27 mouse cellular contexts compared by ENCODE assay signal in the genomic region with DNA sequence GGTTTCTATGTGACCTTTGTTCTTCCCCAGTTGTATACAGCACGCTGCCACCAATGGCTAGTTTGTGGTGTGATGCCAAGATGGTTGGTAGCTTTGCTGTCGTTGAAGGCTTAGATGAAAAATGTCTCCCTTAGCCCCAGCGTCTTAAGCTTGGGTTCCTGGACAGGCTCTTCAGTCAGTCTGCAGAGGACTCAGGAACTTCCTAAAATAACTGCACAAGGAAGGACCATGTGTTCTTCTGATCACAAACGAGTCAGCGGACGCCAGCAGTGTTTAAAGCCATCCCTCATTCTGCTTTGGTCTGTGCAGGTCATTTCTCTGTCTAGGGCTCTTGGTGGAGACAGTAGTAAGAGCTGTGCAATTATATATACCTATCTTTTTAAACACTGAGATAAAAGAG. TPM values are rescaled to one million over a fixed set of nuclear protein-coding genes. Genes with fewer than 3 reads are reported as not detected.
DNase-seq lines count a peak whose midpoint lies in the region; ATAC-seq lines count a peak whose summit lies in the region.
"Had no signal": no experiment of that assay in that cellular context is flagged by ENCODE, and none has a peak within 500 bp of the region (broad histone marks: within the 10 kb centered on the region; RNA-seq: fewer than 3 reads in every experiment).

No protein-coding gene starts in this region.

- peaks cover 98% of the 10 kb centered on the region for H3K36me3 ChIP-seq in heart, embryonic 14.5 days (ENCODE audit: control insufficient read depth, insufficient read depth, low read length)
- H3K36me3 ChIP-seq in heart, embryonic 12.5 days = peaks cover 96% of the 10 kb centered on the region
- peaks cover 13% of the 10 kb centered on the region for H3K36me3 ChIP-seq in midbrain, embryonic 11.5 days (ENCODE audit: control insufficient read depth, insufficient read depth, low read length)
- peaks cover 91% of the 10 kb centered on the region for H3K36me3 ChIP-seq in midbrain, embryonic 14.5 days (ENCODE audit: control insufficient read depth, insufficient read depth, low read length)

- no peak overlapping the region for H3K4me2 ChIP-seq in heart, embryonic 14.5 days (ENCODE audit: low read length)
- no peak overlapping the region for H3K4me2 ChIP-seq in heart, embryonic 12.5 days
- no peak overlapping the region for H3K4me2 ChIP-seq in midbrain, embryonic 11.5 days
- H3K4me2 ChIP-seq in midbrain, embryonic 14.5 days (ENCODE audit: low read length) = no peak overlapping the region
- H3K4me2 ChIP-seq: embryonic facial prominence, embryonic 12.5 days; heart, embryonic 13.5 days; hindbrain, embryonic 12.5 days; intestine, embryonic 15.5 days; limb, embryonic 13.5 days; liver, embryonic 11.5 days; midbrain, embryonic 15.5 days; neural tube, embryonic 15.5 days; stomach, embryonic 15.5 days had no signal

- 54% methylated on average over 6 of the region's 6 CpGs for WGBS in heart, embryonic 14.5 days
- 59% methylated on average over 6 of the region's 6 CpGs for WGBS in heart, embryonic 12.5 days
- WGBS in midbrain, embryonic 11.5 days = 92% methylated on average over 6 of the region's 6 CpGs
- 83% methylated on average over 6 of the region's 6 CpGs for WGBS in midbrain, embryonic 14.5 days

- H3K27ac ChIP-seq in heart, embryonic 14.5 days (replicated peaks in 1 of 2; ENCODE audit: control insufficient read depth in 1 of 2, insufficient read depth in 1 of 2, low read depth in 2 of 2, low read length in 2 of 2) = 0 out of 4 replicates have a peak overlapping the region, but pooled peaks of 1 of the 2 experiments have one; percentile 3
- no peak overlapping the region; the same call in 1 of the 2 replicates for H3K27ac ChIP-seq in heart, embryonic 12.5 days (ENCODE audit: poor library complexity, severe bottlenecking)
- H3K27ac ChIP-seq in midbrain, embryonic 11.5 days (ENCODE audit: low read depth, low read length) = no peak overlapping the region
- H3K27ac ChIP-seq in midbrain, embryonic 14.5 days (replicated peaks; ENCODE audit: low read depth, low read length) = no peak overlapping the region
- H3K27ac ChIP-seq: embryonic facial prominence, embryonic 12.5 days; heart, embryonic 13.5 days; hindbrain, embryonic 12.5 days; hindbrain, postnatal 0 days; intestine, embryonic 15.5 days; limb, embryonic 13.5 days; macrophage; midbrain, embryonic 15.5 days; neural tube, embryonic 15.5 days; stomach, embryonic 15.5 days had no signal

- no peak overlapping the region for H3K4me3 ChIP-seq in heart, embryonic 14.5 days (ENCODE audit: control insufficient read depth in 1 of 2, insufficient read depth in 1 of 2, low read depth in 1 of 2, low read length in 2 of 2)
- no peak overlapping the region for H3K4me3 ChIP-seq in heart, embryonic 12.5 days
- no peak overlapping the region for H3K4me3 ChIP-seq in midbrain, embryonic 11.5 days (ENCODE audit: low read depth, low read length)
- H3K4me3 ChIP-seq in midbrain, embryonic 14.5 days (replicated peaks; ENCODE audit: low read depth, low read length) = no peak overlapping the region
- H3K4me3 ChIP-seq: embryonic facial prominence, embryonic 12.5 days; heart, embryonic 13.5 days; hindbrain, embryonic 12.5 days; intestine, embryonic 15.5 days; limb, embryonic 13.5 days; midbrain, embryonic 15.5 days; neural tube, embryonic 15.5 days; stomach, embryonic 15.5 days had no signal

- ATAC-seq in frontal cortex, adult (ENCODE audit: low TSS enrichment) = peak; percentile 57
- no peak for ATAC-seq in heart, embryonic 14.5 days (ENCODE audit: insufficient number of reproducible peaks, insufficient read depth, low FRiP score, low read depth)
- ATAC-seq in heart, embryonic 12.5 days (ENCODE audit: insufficient number of reproducible peaks, low FRiP score) = no peak
- ATAC-seq in midbrain, embryonic 11.5 days (ENCODE audit: low FRiP score) = no peak
- ATAC-seq in midbrain, embryonic 14.5 days (ENCODE audit: low FRiP score, low TSS enrichment) = no peak
- ATAC-seq: activated CD4-positive, CD25-positive, alpha-beta regulatory T cell, adult 4 months; forebrain, embryonic 14.5 days; hindbrain, postnatal 0 days; intestine, embryonic 15.5 days; midbrain, embryonic 15.5 days had no signal

- H3K9me3 ChIP-seq in heart, embryonic 14.5 days (ENCODE audit: control insufficient read depth, low read length) = no peaks in the 10 kb centered on the region
- no peaks in the 10 kb centered on the region for H3K9me3 ChIP-seq in heart, embryonic 12.5 days (replicated peaks)
- no peaks in the 10 kb centered on the region for H3K9me3 ChIP-seq in midbrain, embryonic 11.5 days (ENCODE audit: control insufficient read depth, low read length)
- H3K9me3 ChIP-seq in midbrain, embryonic 14.5 days (ENCODE audit: control insufficient read depth, low read length) = no peaks in the 10 kb centered on the region
- H3K9me3 ChIP-seq: embryonic facial prominence, embryonic 12.5 days; heart, embryonic 13.5 days; hindbrain, embryonic 12.5 days; intestine, embryonic 15.5 days; limb, embryonic 13.5 days; midbrain, embryonic 15.5 days; neural tube, embryonic 15.5 days; stomach, embryonic 15.5 days had no signal

- no peaks in the 10 kb centered on the region for H3K4me1 ChIP-seq in heart, embryonic 14.5 days (ENCODE audit: control insufficient read depth in 2 of 2, insufficient read depth in 2 of 2, low read length in 2 of 2)
- peaks cover 4% of the 10 kb centered on the region for H3K4me1 ChIP-seq in heart, embryonic 12.5 days (replicated peaks)
- no peaks in the 10 kb centered on the region for H3K4me1 ChIP-seq in midbrain, embryonic 11.5 days (ENCODE audit: control insufficient read depth, insufficient read depth, low read length)
- no peaks in the 10 kb centered on the region for H3K4me1 ChIP-seq in midbrain, embryonic 14.5 days (ENCODE audit: control insufficient read depth, insufficient read depth, low read length)
- H3K4me1 ChIP-seq: embryonic facial prominence, embryonic 12.5 days; hindbrain, embryonic 12.5 days; intestine, embryonic 15.5 days; limb, embryonic 13.5 days; midbrain, embryonic 15.5 days; neural tube, embryonic 15.5 days; stomach, embryonic 15.5 days had no signal

- no peaks in the 10 kb centered on the region for H3K27me3 ChIP-seq in heart, embryonic 14.5 days (ENCODE audit: control insufficient read depth, insufficient read depth, low read length)
- H3K27me3 ChIP-seq in heart, embryonic 12.5 days (replicated peaks) = no peaks in the 10 kb centered on the region
- no peaks in the 10 kb centered on the region for H3K27me3 ChIP-seq in midbrain, embryonic 11.5 days (ENCODE audit: control insufficient read depth, insufficient read depth, low read length)
- no peaks in the 10 kb centered on the region for H3K27me3 ChIP-seq in midbrain, embryonic 14.5 days (ENCODE audit: control insufficient read depth, insufficient read depth, low read length)
- H3K27me3 ChIP-seq: CH12.LX; embryonic facial prominence, embryonic 12.5 days; heart, embryonic 13.5 days; hindbrain, embryonic 12.5 days; intestine, embryonic 15.5 days; limb, embryonic 13.5 days; midbrain, embryonic 15.5 days; neural tube, embryonic 15.5 days; stomach, embryonic 15.5 days had no signal

- DNase-seq in frontal cortex, adult 2 months (ENCODE audit: extremely low spot score in 1 of 2, low spot score in 1 of 2) = no peak
- DNase-seq in kidney, postnatal 25 days = peak; percentile 8 to 56
- DNase-seq in kidney, postnatal 10 days = no peak
- DNase-seq in midbrain, embryonic 11.5 days (ENCODE audit: low spot score, missing footprints) = peak; percentile 12
- DNase-seq in midbrain, embryonic 14.5 days = no peak
- DNase-seq: cerebellum, adult 11 months; gastrocnemius, postnatal 10 days; kidney, postnatal 36 days; retina, postnatal 1 day; right cerebral cortex, postnatal 14 days had no signal

- H3K9ac ChIP-seq in heart, embryonic 14.5 days (ENCODE audit: low read length) = peak overlapping the region; percentile 46
- no peak overlapping the region for H3K9ac ChIP-seq in heart, embryonic 12.5 days
- H3K9ac ChIP-seq in midbrain, embryonic 11.5 days (ENCODE audit: low read length) = no peak overlapping the region
- H3K9ac ChIP-seq in midbrain, embryonic 14.5 days (replicated peaks; ENCODE audit: low read length) = no peak overlapping the region
- H3K9ac ChIP-seq: embryonic facial prominence, embryonic 12.5 days; hindbrain, embryonic 12.5 days; intestine, embryonic 15.5 days; limb, embryonic 13.5 days; midbrain, embryonic 15.5 days; neural tube, embryonic 15.5 days; stomach, embryonic 15.5 days had no signal

RNA-seq across cellular contexts. Expression of a gene that starts 20.8 kb away (rescaled TPM):
- 52.9 and 54.2 TPM in 2 replicates for polyA plus RNA-seq in frontal cortex, adult 2 months (2012; rRNA removed)
- polyA plus RNA-seq in heart, embryonic 14.5 days (2014; fragmentation: Nextera tagmentation; extraction: Ambion mirVana) = 49.6 and 50.2 TPM in 2 replicates
- polyA plus RNA-seq in heart, embryonic 12.5 days (2016; fragmentation: Nextera tagmentation; extraction: Ambion mirVana) = 45.8 and 51.8 TPM in 2 replicates
- 55.7 and 56.7 TPM in 2 replicates for polyA plus RNA-seq in midbrain, embryonic 11.5 days (2014; fragmentation: Nextera tagmentation; extraction: Ambion mirVana)
- polyA plus RNA-seq in midbrain, embryonic 14.5 days (2014; fragmentation: Nextera tagmentation; extraction: Ambion mirVana) = 47.3 and 54.8 TPM in 2 replicates

RNA-seq across cellular contexts. Expression of a gene that starts 35.7 kb away (rescaled TPM):
- polyA plus RNA-seq in frontal cortex, adult 2 months (2012; rRNA removed) = 4.9 and 5.0 TPM in 2 replicates
- 1.5 and 1.7 TPM in 2 replicates for polyA plus RNA-seq in heart, embryonic 14.5 days (2014; fragmentation: Nextera tagmentation; extraction: Ambion mirVana)
- polyA plus RNA-seq in heart, embryonic 12.5 days (2016; fragmentation: Nextera tagmentation; extraction: Ambion mirVana) = 6.5 and 8.8 TPM in 2 replicates
- polyA plus RNA-seq in midbrain, embryonic 11.5 days (2014; fragmentation: Nextera tagmentation; extraction: Ambion mirVana) = 17.2 and 23.4 TPM in 2 replicates
- polyA plus RNA-seq in midbrain, embryonic 14.5 days (2014; fragmentation: Nextera tagmentation; extraction: Ambion mirVana) = 14.8 and 18.7 TPM in 2 replicates

Comparison
In these comparisons a context has a peak if more than half of its experiments do, and no peak if none do; other contexts are left out.
1. DNase-seq: peak in kidney, postnatal 25 days (2 of 2) and midbrain, embryonic 11.5 days (single experiment); none in frontal cortex, adult 2 months (0 of 2), kidney, postnatal 10 days (single experiment) and midbrain, embryonic 14.5 days (single experiment).